Mouse (Mus musculus): ENCODE data around the gene Ulk1.
"Not testable (repeated sequence)": the region's sequence is repeated elsewhere in the genome, so short reads cannot be mapped to it uniquely, and the experiment has no call there.

Ulk1 gene

GRCm38 (mm10) chr5:110804012-110804743 lies 5.7 kb downstream of the Ulk1 start:
- DNase-seq (ENCODE audit: low read depth, low spot score), result no peak

- no peak for DNase-seq (ENCODE audit: low read depth, low spot score)
Observed at GRCm38 (mm10) chr5:110802809-110803208, 7.1 kb downstream of the Ulk1 start.

GRCm38 (mm10) chr5:110802186-110802585 lies 7.7 kb downstream of the Ulk1 start:
- no peak for DNase-seq (ENCODE audit: low read depth, low spot score)

DNA sequence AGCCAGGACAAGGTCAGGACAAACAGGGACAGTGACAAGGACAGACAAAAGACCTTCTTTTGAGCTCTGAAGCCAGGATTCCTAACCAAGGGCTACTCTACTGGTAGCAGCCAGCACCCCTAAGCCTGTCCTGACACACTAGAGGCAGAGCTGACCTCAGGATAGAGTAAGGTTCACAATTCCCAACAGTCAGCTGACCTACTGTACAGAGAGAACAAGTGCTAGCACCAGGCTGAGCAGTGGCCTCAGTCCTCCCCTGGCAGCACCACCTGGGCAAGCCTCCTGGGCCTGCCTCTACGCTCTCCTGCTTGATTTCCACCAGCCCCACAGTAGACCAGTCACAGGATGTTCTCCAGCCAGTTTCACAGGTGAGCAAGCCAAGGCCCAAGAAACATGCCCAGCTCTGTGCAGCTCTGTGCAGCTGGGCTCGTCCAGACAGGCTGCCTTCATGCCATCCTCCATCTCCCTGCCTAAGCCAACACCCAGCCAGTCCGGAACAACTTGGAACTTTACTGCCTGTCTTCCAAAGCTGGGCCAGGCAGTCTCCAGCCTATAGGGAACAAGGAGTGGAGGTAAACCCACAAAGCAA lies 8.8 kb downstream of the Ulk1 start:
- no peak for DNase-seq (ENCODE audit: low read depth, low spot score)

DNA sequence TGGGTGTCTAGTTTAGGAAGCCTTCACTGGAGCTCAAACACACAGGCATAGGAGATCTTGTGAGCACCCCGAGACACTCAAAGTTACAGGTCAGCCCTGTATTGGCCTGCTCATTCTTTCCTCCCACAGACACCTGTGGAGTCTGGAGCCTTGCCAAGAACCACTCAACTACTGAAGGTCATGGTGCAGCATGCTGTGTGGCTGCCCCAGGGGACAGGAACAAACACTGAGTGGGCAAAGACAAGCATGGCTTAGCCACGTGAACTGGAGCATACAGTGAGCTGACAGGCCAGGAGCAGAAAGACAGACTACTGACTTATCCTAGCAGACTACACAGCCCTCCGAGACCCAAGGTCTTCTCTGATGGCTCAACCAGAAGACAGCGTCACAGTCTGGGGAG lies 12.2 kb downstream of the Ulk1 start:
- DNase-seq (ENCODE audit: low read depth, low spot score), result no peak

GRCm38 (mm10) chr5:110794363-110794762 lies 15.5 kb downstream of the Ulk1 start:
- no peak for DNase-seq (ENCODE audit: low read depth, low spot score)

DNA sequence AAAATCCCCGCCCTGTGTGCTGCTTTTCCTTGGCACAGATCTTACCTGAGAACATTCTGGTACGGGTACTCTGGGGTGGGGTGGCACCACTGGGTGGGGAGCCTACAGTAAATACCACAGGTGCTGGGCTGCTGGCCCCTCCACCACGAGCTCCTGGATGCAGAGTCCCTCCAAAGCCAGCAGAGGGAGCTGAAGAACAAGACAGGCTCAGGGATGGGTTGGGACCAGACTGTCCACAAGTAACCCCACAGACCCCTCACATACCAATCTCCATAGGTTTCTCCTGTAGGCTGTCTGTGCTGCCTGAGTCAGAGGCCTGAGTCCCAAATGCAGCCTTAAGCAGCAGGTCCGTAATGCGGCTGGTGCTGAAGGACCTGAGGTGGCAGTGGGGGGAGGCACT lies 21.2 kb downstream of the Ulk1 start:
- peak; percentile 47 for DNase-seq (ENCODE audit: low read depth, low spot score)

DNA sequence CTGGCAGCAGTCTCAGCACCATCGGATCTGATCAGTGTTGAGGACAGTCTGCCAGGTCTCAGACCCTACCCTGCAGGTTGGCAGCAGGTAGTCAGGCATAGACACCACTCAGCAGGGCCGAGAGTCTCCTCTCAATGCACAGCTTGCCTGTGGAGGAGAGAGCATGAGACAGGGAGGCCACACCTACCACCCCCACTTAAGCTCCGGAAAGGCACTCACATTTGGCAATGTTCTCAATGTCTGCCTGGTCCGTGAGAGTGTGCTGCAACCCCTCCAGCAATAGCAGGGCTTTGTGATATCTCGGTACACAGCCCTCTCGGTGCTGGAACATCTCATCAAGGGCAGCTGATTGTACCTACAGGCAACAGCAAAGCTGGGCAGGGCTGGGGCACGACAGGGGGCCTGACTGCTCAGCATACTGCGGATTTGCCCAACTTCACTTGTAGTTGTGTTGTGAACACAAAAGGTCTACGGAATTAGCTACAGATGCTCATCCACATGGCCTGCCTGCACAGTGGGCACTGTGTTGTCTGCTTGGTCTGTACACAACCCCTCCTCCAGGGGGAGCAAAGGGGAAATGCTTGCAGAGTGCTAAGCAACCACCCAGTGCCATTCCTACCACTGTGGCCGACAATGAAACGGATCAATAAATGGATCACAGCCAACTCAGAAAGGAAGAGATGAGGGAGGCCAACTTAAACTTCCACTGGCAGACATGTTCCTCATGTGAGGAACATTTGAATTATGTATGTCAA lies 23.6 kb downstream of the Ulk1 start:
- DNase-seq (ENCODE audit: low read depth, low spot score), result no peak

DNA sequence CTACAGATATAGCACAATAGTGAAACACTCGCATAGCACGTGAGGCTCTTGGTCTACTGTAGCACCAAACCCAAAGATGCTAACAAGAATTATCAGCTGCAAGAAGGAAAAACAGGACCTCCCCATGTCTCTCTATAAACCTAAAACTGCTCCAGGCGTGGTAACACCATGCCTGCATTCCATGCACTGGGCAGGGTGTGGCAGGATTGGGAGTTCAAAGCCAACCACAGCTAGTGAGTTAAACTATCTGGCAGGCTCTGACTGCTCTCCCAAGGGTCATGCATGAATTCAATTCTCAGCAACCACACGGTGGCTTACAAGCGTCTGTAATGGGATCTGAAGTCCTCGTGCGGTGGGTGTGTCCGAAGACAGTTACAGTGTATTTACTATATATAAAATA lies 26.7 kb downstream of the Ulk1 start:
- no peak for DNase-seq (ENCODE audit: low read depth, low spot score)

GRCm38 (mm10) chr5:110781529-110782238 lies 28.2 kb downstream of the Ulk1 start:
- DNase-seq (ENCODE audit: low read depth, low spot score), result peak; percentile 21

GRCm38 (mm10) chr5:110780761-110781528 lies 29.0 kb downstream of the Ulk1 start:
- no peak for DNase-seq (ENCODE audit: low read depth, low spot score)

- DNase-seq (ENCODE audit: low read depth, low spot score), result peak; percentile 84
Observed at GRCm38 (mm10) chr5:110779998-110780760, 29.7 kb downstream of the Ulk1 start, which contains the start of gene Pus1. Pus1 (minus strand) TSS chr5:110780659.

- DNase-seq (ENCODE audit: low read depth, low spot score), result peak; percentile 14
Observed at GRCm38 (mm10) chr5:110779276-110779997, 30.5 kb downstream of the Ulk1 start.

GRCm38 (mm10) chr5:110778263-110778662 lies 31.6 kb downstream of the Ulk1 start:
- no peak for DNase-seq (ENCODE audit: low read depth, low spot score)

DNA sequence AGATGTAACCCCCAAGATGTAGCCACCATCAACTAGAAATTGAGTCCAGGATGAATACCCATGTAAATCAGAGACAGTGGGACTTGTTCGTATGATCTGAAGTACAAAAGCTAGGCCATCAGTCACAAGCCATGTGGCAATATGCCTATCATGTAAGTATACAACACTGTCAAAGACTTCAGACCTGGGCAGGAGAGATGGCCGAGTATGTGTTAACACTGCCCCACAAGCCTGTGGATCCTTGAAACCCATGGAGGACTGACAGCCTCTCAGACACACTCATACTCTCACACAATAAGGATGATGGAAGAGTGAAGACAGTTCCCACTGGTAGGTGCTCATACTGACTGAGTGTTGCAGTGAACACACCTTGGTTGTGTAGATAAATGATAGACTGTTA lies 33.8 kb downstream of the Ulk1 start:
- no peak for DNase-seq (ENCODE audit: low read depth, low spot score)

- no peak for DNase-seq (ENCODE audit: low read depth, low spot score)
Observed at GRCm38 (mm10) chr5:110774511-110774910, 35.4 kb downstream of the Ulk1 start.

DNA sequence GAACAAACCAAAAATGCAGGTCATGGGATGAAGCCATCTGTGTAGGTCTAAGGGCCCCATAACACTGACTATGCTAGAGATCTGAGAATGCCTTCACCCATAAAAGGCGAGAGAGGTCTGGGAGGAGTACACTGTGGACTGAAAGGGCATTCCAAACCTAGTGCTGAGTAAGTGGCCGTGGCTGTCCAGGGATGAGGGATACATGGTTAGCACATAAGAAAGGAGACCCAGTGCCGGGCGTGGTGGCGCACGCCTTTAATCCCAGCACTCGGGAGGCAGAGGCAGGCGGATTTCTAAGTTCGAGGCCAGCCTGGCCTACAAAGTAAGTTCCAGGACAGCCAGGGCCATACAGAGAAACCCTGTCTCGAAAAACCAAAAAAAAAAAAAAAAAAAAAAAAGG lies 37.0 kb downstream of the Ulk1 start:
- DNase-seq (ENCODE audit: low read depth, low spot score), result not testable (repeated sequence)

- DNase-seq (ENCODE audit: low read depth, low spot score), result peak; percentile 100
Observed at GRCm38 (mm10) chr5:110770448-110771158, 39.3 kb downstream of the Ulk1 start, which contains the start of gene Ep400. Ep400 (minus strand) TSS chr5:110770717.

DNA sequence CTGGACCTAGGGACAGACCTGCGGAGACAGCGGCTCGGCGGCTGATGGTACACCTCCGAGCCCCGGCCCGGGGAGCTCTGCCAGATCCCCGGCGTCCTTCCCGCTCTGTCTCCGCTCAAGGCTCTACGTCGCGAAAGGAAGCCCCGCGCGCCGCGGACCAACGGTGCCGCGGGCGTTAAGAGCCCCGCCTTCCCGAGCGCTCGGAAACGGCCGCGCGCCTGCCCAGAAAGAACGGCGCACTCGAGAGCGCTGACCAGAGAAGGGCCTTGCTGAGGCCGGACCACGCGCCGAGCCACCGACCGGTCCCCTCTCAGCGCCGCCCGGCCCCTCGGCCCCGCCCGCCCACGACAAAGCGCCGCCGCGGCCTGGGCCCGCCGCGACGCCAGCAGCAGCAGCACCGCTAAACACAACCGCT lies 39.9 kb downstream of the Ulk1 start:
- peak; percentile 80 for DNase-seq (ENCODE audit: low read depth, low spot score)
